Mouse (Mus musculus): Measurements from ENCODE around the gene Frmpd1.

Gene Frmpd1

DNA sequence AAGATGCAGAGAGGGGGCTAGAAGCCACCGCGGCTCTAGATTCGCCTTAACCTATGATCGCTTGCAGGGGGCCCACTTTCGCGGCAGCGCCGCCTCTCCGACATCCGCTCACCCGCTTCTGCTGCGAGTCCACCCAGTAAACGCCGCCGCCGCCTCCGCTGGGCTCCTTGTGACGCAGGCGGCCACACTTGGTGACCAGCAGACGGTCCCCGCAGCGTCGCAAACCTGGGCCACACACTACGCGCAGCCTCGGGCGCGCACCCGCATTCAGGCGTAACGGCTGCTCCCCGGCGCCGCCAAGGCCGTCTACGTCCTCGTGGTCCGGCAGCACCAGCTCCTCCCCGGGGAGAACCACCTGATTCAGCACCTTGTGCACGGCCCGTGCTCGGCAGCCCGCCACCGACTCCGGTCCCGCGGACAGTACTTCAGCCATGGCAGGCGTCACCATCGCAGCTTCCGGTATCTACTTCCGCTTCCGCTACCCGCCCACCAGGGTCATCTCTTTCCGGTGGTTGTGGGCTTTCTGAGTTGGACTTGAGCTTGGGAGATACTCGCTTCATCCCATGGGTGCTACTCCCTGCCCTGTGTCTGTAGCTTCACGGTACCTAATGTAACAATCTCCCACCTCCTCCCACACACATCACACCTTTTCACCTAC is 135.6 kb downstream of the Frmpd1 start:
- peak; percentile 83 for DNase-seq (ENCODE audit: low read depth, low spot score)

DNA sequence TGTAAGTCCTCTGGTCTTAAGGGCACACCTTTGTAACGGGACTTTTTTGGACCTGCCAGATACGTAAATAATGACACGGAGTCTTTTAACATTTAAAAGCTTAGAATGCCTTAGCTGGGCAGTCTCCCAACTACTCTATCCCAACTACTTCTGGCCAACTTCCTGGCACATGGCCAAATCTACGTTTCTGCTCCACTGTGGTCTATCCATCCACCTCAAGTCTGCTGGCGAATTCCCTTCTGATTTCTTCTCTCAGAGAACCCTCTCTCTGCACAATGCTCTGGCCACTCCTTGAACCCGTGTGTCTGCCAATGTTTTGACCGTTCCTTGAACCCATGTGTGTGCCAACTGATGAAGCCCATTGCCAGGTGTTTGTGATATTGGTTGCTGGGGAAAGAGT is 146.5 kb downstream of the Frmpd1 start:
- no peak for DNase-seq (ENCODE audit: low read depth, low spot score)

DNA sequence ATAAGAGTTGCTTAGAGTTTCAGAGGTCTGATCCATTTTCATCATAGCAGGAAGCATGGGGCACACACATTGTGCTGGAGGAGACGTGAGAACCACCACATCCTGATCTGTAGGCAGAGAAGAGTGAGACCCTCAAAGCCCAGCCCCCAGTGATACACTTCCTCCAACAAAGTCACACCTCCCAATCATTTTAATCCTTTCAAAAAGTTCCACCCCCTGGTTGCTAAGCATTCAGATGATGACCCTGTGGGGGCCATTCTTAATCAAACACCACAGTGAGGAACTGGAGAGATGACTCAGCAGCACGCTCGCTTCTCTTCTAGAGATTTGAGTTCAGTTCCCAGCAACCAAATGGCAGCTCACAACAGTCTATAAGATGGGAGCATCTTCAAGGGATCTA is 147.8 kb downstream of the Frmpd1 start:
- no peak for DNase-seq (ENCODE audit: low read depth, low spot score)

Measured in CD4-positive helper T cell, adult 2 months (primary cell).